Mouse (Mus musculus) lung, postnatal 10 days (tissue): ENCODE data around the gene Fbxl13.
A peak's percentile ranks its signal among the peaks of the same experiment; 100 is the strongest.

Experiments used
- DNase-seq: peaks from one replicate; pipeline ENCODE4 v3.0.0; 2021

Gene Fbxl13

GRCm38 (mm10) chr5:21572764-21573416 is 72.5 kb downstream of the Fbxl13 start:
- DNase-seq, result no peak

- no peak for DNase-seq
Observed at GRCm38 (mm10) chr5:21567784-21568183, 77.7 kb downstream of the Fbxl13 start.

- no peak for DNase-seq
Observed at GRCm38 (mm10) chr5:21565392-21566065, 79.9 kb downstream of the Fbxl13 start.

- DNase-seq, result peak; percentile 47
Observed at GRCm38 (mm10) chr5:21563936-21564335, 81.5 kb downstream of the Fbxl13 start.

GRCm38 (mm10) chr5:21556502-21556901 is 88.9 kb downstream of the Fbxl13 start:
- DNase-seq, result no peak

- no peak for DNase-seq
Observed at GRCm38 (mm10) chr5:21554732-21555131, 90.7 kb downstream of the Fbxl13 start.

GRCm38 (mm10) chr5:21553685-21554084 is 91.7 kb downstream of the Fbxl13 start:
- no peak for DNase-seq

- DNase-seq, result no peak
Observed at GRCm38 (mm10) chr5:21547005-21547404, 98.4 kb downstream of the Fbxl13 start.

- DNase-seq, result peak; percentile 23
Observed at GRCm38 (mm10) chr5:21545786-21546185, 99.6 kb downstream of the Fbxl13 start.

- DNase-seq, result no peak
Observed at GRCm38 (mm10) chr5:21545227-21545626, 100.2 kb downstream of the Fbxl13 start.

- peak; percentile 51 for DNase-seq
Observed at GRCm38 (mm10) chr5:21544821-21545220, 100.6 kb downstream of the Fbxl13 start.

- DNase-seq, result peak; percentile 65
Observed at GRCm38 (mm10) chr5:21543409-21544201, 101.8 kb downstream of the Fbxl13 start, which contains the start of gene Lrrc17. Gene Lrrc17, plus strand, starts transcription at chr5:21543559.

GRCm38 (mm10) chr5:21542226-21542625 is 103.2 kb downstream of the Fbxl13 start:
- no peak for DNase-seq

GRCm38 (mm10) chr5:21532921-21533320 is 112.5 kb downstream of the Fbxl13 start:
- DNase-seq, result peak; percentile 9

- DNase-seq, result no peak
Observed at GRCm38 (mm10) chr5:21532126-21532525, 113.3 kb downstream of the Fbxl13 start.

- peak; percentile 6 for DNase-seq
Observed at GRCm38 (mm10) chr5:21529110-21529720, 116.2 kb downstream of the Fbxl13 start.

- DNase-seq, result peak; percentile 75
Observed at GRCm38 (mm10) chr5:21528068-21528842, 117.2 kb downstream of the Fbxl13 start.

GRCm38 (mm10) chr5:21527488-21527911 is 117.9 kb downstream of the Fbxl13 start:
- peak; percentile 75 for DNase-seq

GRCm38 (mm10) chr5:21526835-21527485 is 118.5 kb downstream of the Fbxl13 start:
- DNase-seq, result no peak

GRCm38 (mm10) chr5:21519166-21519565 is 126.3 kb downstream of the Fbxl13 start:
- no peak for DNase-seq

- no peak for DNase-seq
Observed at GRCm38 (mm10) chr5:21518207-21518606, 127.2 kb downstream of the Fbxl13 start.

GRCm38 (mm10) chr5:21517562-21517961 is 127.9 kb downstream of the Fbxl13 start:
- no peak for DNase-seq
